Mouse (Mus musculus): ENCODE results near the gene Ltbp3. TPM values are rescaled to one million over a fixed set of nuclear protein-coding genes. Genes with fewer than 3 reads are reported as not detected.

The Ltbp3 gene
- polyA plus RNA-seq, 1 experiment from 2014 or later = 9.6 TPM

DNA sequence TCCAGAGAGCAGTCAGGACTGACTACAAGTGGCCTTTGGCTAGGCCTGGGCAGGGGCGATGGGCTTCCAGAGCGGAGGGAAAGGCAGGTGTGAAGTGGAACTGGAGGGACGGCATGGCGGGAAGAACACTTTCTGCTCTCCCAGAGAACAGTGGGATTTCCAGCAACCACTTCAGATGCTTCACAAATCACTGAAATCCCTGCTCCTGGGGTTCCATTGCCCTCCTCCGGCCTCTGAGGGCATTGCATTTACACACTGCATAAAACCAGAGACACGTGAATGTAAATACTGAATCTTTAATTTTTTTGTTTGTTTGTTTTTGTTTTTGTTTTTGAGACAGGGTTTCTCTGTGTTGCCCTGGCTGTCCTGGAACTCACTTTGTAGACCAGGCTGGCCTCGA lies 39.5 kb downstream of the Ltbp3 start:
- 73% methylated on average over 7 of the region's 7 CpGs for WGBS
- ATAC-seq = no peak
- H3K9ac ChIP-seq (ENCODE audit: low read depth, low read length) = no peak overlapping the region
- no peak overlapping the region for H3K4me2 ChIP-seq (ENCODE audit: low read length)
- H3K4me3 ChIP-seq (ENCODE audit: low read depth, low read length) = no peak overlapping the region
- H3K36me3 ChIP-seq (ENCODE audit: control insufficient read depth, insufficient read depth, low read length) = no peaks in the 10 kb centered on the region
- H3K27ac ChIP-seq (ENCODE audit: low read length) = no peak overlapping the region
- no peaks in the 10 kb centered on the region for H3K4me1 ChIP-seq (ENCODE audit: control insufficient read depth, insufficient read depth, low read length)
- no peaks in the 10 kb centered on the region for H3K27me3 ChIP-seq (ENCODE audit: control insufficient read depth, insufficient read depth, low read depth, low read length)
- no peaks in the 10 kb centered on the region for H3K9me3 ChIP-seq (replicated peaks; ENCODE audit: control insufficient read depth, low read length, poor library complexity, severe bottlenecking)

DNA sequence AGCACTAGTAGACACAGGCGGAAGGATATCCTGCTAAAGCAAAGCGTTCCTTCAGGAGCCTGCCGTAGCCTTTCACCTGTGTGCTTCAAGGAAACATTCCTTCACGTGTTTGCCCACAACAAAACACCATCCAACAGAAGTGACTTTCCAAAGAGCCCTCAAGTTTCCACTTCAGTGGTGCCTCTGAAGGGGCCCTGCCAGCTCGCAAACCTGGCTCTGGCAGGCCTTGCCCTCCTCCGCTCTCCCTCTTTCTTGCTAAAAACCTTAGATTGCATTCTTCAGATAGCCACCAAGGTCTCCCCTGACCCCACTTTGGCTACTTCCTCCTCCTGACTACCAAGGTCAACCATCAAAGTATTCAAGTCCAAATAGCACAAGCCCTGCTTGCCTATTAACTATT lies 40.8 kb downstream of the Ltbp3 start:
- Histone ChIP-seq H3K4me2 (ENCODE audit: low read length) (no peak overlapping the region), H3K4me3 (ENCODE audit: low read depth, low read length) (no peak overlapping the region), H3K4me1 (ENCODE audit: control insufficient read depth, insufficient read depth, low read length) (no peaks in the 10 kb centered on the region), H3K9me3 (replicated peaks; ENCODE audit: control insufficient read depth, low read length, poor library complexity, severe bottlenecking) (no peaks in the 10 kb centered on the region), H3K36me3 (ENCODE audit: control insufficient read depth, insufficient read depth, low read length) (no peaks in the 10 kb centered on the region), H3K27ac (ENCODE audit: low read length) (no peak overlapping the region), H3K27me3 (ENCODE audit: control insufficient read depth, insufficient read depth, low read depth, low read length) (no peaks in the 10 kb centered on the region), H3K9ac (ENCODE audit: low read depth, low read length) (no peak overlapping the region)
- 92% methylated on average over 6 of the region's 6 CpGs for WGBS
- no peak for ATAC-seq

DNA sequence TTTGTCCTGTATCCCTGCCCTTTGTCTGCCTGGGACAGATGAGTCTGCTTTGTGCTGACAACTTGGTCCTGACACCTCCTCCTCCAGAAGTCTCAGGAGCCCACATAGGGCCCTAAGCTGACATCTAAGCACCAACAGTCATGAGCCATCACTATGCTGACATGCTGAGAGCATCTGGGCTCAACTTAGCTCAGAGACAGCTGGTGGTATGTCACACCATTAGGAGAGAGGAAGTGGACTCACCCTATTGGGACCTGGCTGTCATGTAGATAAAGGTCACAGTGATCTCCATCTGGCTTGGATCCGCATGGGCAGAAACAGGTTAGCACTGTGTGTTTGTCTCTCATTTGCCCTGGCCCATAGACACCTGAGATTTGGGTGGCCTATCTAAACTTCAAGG lies 41.4 kb downstream of the Ltbp3 start:
- no peak overlapping the region for H3K4me3 ChIP-seq (ENCODE audit: low read depth, low read length)
- WGBS = 94% methylated on average over 1 of the region's 1 CpGs
- H3K4me1 ChIP-seq (ENCODE audit: control insufficient read depth, insufficient read depth, low read length) = no peaks in the 10 kb centered on the region
- no peaks in the 10 kb centered on the region for H3K27me3 ChIP-seq (ENCODE audit: control insufficient read depth, insufficient read depth, low read depth, low read length)
- no peaks in the 10 kb centered on the region for H3K9me3 ChIP-seq (replicated peaks; ENCODE audit: control insufficient read depth, low read length, poor library complexity, severe bottlenecking)
- no peak overlapping the region for H3K4me2 ChIP-seq (ENCODE audit: low read length)
- no peak overlapping the region for H3K27ac ChIP-seq (ENCODE audit: low read length)
- no peaks in the 10 kb centered on the region for H3K36me3 ChIP-seq (ENCODE audit: control insufficient read depth, insufficient read depth, low read length)
- no peak for ATAC-seq
- H3K9ac ChIP-seq (ENCODE audit: low read depth, low read length) = no peak overlapping the region

DNA sequence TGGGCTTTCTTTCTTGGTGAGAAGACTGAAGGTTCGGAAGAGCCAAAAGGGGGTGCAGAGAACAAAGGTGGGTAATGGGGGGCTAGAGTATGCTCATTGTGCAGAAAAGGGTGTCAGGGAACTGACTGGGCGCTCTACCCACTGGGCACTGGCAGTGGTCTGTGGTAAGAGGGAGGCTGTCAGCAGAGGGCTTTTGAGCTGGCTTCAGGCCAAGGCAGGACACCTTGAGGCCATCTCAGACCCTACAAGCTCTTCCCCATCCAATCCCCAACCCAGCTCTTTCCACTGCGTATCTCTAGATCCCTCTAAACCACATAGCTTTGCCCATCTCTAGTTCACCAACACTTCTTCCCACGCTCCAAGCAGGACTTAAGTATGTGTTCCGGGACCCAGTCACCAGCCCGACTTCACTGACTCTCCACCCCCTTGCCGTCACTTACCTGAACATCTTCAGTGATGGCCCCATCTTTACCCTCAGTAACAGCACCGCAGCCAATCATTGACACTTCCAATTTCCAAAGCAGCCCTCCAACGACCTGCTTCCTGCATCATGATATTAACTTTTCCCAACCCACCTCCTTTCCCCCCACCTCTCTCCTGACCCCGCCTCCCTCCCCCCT lies 44.4 kb downstream of the Ltbp3 start:
- H3K9me3 ChIP-seq (replicated peaks; ENCODE audit: control insufficient read depth, low read length, poor library complexity, severe bottlenecking) = no peaks in the 10 kb centered on the region
- no peak overlapping the region for H3K4me2 ChIP-seq (ENCODE audit: low read length)
- 68% methylated on average over 10 of the region's 10 CpGs for WGBS
- no peak overlapping the region for H3K27ac ChIP-seq (ENCODE audit: low read length)
- ATAC-seq = no peak
- H3K4me3 ChIP-seq (ENCODE audit: low read depth, low read length) = no peak overlapping the region
- H3K9ac ChIP-seq (ENCODE audit: low read depth, low read length) = no peak overlapping the region
- H3K4me1 ChIP-seq (ENCODE audit: control insufficient read depth, insufficient read depth, low read length) = no peaks in the 10 kb centered on the region
- H3K36me3 ChIP-seq (ENCODE audit: control insufficient read depth, insufficient read depth, low read length) = no peaks in the 10 kb centered on the region
- no peaks in the 10 kb centered on the region for H3K27me3 ChIP-seq (ENCODE audit: control insufficient read depth, insufficient read depth, low read depth, low read length)

DNA sequence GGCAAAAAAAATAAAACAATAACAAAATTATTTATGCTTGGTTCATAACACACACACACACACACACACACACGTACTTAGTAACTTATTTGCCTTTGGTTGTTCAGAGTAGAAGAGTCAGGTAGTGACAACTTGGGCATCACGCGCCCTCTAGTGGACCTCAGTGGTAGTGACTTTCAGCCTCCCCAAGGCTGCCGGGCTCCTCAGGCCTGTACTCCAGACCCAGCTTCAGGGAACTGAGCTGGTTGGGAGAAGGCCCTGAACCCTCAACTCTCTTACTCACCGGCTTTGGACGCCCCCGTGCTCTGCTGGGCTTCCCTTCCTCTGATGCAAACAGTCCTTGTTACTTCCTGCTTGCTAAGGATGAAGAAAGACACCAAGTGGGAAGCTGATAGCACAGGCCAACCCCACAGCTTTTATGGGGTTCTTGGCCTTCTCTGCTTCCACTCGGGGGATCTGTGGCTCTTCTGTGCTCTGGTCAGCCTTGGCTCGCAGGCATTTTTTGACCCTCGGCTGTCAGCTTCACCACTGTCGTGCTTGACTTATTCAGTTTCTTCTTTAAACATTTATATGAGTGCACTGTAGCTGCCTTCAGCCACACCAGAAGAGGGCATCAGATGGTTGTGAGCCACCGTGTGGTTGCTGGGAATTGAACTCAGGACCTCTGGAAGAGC lies 45.9 kb downstream of the Ltbp3 start:
- Histone ChIP-seq H3K4me2 (ENCODE audit: low read length) (no peak overlapping the region), H3K36me3 (ENCODE audit: control insufficient read depth, insufficient read depth, low read length) (no peaks in the 10 kb centered on the region), H3K27ac (ENCODE audit: low read length) (no peak overlapping the region), H3K9me3 (replicated peaks; ENCODE audit: control insufficient read depth, low read length, poor library complexity, severe bottlenecking) (no peaks in the 10 kb centered on the region), H3K27me3 (ENCODE audit: control insufficient read depth, insufficient read depth, low read depth, low read length) (no peaks in the 10 kb centered on the region), H3K9ac (ENCODE audit: low read depth, low read length) (no peak overlapping the region), H3K4me3 (ENCODE audit: low read depth, low read length) (no peak overlapping the region), H3K4me1 (ENCODE audit: control insufficient read depth, insufficient read depth, low read length) (no peaks in the 10 kb centered on the region)
- ATAC-seq = peak; percentile 88
- 8% methylated on average over 12 of the region's 12 CpGs for WGBS

DNA sequence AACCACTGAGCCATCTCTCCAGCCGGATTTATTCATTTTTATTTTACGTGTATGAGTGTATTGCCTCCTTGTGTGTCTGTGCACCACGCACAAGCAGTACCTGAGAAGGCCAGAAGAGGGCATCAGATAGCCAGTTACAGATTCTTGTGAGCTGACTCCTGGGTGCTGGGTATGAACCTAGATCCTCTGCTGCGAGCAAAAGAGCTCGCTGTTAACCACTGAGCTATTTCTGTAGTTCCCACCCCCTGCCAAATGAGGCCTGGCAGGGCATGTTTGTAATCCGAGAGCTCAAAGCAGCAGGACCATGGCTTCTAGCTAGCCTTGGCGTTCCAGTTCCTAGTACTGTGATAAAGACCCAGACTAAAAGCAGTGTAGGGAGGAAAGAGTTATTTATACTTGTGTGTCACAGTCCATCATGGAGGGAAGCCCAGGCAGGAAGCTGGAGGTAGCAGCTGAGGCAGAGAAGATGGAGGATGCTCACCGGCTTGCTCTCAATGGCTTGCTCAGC lies 46.5 kb downstream of the Ltbp3 start:
- Histone ChIP-seq H3K27me3 (ENCODE audit: control insufficient read depth, insufficient read depth, low read depth, low read length) (no peaks in the 10 kb centered on the region), H3K4me2 (ENCODE audit: low read length) (no peak overlapping the region), H3K9ac (ENCODE audit: low read depth, low read length) (no peak overlapping the region), H3K36me3 (ENCODE audit: control insufficient read depth, insufficient read depth, low read length) (no peaks in the 10 kb centered on the region), H3K4me3 (ENCODE audit: low read depth, low read length) (no peak overlapping the region), H3K27ac (ENCODE audit: low read length) (no peak overlapping the region), H3K4me1 (ENCODE audit: control insufficient read depth, insufficient read depth, low read length) (no peaks in the 10 kb centered on the region), H3K9me3 (replicated peaks; ENCODE audit: control insufficient read depth, low read length, poor library complexity, severe bottlenecking) (no peaks in the 10 kb centered on the region)
- 13% methylated on average over 8 of the region's 8 CpGs for WGBS
- peak; percentile 77; the same call in 1 of the 2 replicates for ATAC-seq

DNA sequence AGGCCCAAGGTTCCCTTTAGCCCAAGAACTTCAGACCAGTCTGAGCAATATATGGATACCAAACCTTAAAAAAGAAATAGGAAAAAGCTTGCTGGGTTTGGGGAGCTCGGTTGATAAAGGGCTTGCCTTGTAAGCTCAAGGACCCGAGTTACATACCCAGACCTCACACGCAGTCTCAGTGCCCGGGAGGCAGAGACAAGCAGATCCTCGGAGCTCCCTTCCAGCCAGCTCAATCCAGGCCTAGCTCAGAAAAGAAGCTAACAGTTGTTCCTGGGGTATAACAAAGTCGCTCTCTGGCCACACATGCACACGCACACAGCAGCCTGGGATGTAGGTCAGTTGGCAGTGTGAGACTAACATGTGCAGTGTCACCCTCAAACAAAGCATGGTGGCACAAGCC lies 47.2 kb downstream of the Ltbp3 start:
- no peak for ATAC-seq
- Histone ChIP-seq H3K27me3 (ENCODE audit: control insufficient read depth, insufficient read depth, low read depth, low read length) (no peaks in the 10 kb centered on the region), H3K4me3 (ENCODE audit: low read depth, low read length) (no peak overlapping the region), H3K4me1 (ENCODE audit: control insufficient read depth, insufficient read depth, low read length) (no peaks in the 10 kb centered on the region), H3K4me2 (ENCODE audit: low read length) (no peak overlapping the region), H3K36me3 (ENCODE audit: control insufficient read depth, insufficient read depth, low read length) (no peaks in the 10 kb centered on the region), H3K9ac (ENCODE audit: low read depth, low read length) (no peak overlapping the region), H3K27ac (ENCODE audit: low read length) (no peak overlapping the region), H3K9me3 (replicated peaks; ENCODE audit: control insufficient read depth, low read length, poor library complexity, severe bottlenecking) (no peaks in the 10 kb centered on the region)
- 89% methylated on average over 7 of the region's 7 CpGs for WGBS

DNA sequence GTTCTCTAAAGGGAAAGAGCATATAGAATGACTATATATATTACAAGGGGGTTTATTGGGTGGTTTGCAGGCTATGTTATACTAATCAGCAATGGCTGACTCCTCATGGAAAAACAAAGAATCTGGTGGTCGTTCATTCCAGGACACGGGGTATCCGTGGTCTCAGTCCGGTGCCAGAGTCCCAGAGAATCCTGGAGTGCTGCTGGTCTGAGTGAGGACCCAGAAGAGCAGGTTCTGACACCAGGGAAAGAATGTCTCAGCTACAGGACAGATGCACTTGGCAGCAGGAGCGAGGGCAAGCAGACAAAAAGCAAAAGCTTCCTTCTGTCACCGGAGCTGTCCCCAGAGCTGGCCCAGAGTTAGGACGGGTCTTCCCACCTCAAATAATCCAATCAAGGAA lies 47.9 kb downstream of the Ltbp3 start:
- ATAC-seq = no peak
- 83% methylated on average over 7 of the region's 7 CpGs for WGBS
- Histone ChIP-seq H3K4me3 (ENCODE audit: low read depth, low read length) (no peak overlapping the region), H3K4me2 (ENCODE audit: low read length) (no peak overlapping the region), H3K36me3 (ENCODE audit: control insufficient read depth, insufficient read depth, low read length) (no peaks in the 10 kb centered on the region), H3K27ac (ENCODE audit: low read length) (no peak overlapping the region), H3K4me1 (ENCODE audit: control insufficient read depth, insufficient read depth, low read length) (peaks cover 2% of the 10 kb centered on the region; the same call in 1 of the 2 replicates), H3K9ac (ENCODE audit: low read depth, low read length) (no peak overlapping the region), H3K9me3 (replicated peaks; ENCODE audit: control insufficient read depth, low read length, poor library complexity, severe bottlenecking) (no peaks in the 10 kb centered on the region), H3K27me3 (ENCODE audit: control insufficient read depth, insufficient read depth, low read depth, low read length) (no peaks in the 10 kb centered on the region)

DNA sequence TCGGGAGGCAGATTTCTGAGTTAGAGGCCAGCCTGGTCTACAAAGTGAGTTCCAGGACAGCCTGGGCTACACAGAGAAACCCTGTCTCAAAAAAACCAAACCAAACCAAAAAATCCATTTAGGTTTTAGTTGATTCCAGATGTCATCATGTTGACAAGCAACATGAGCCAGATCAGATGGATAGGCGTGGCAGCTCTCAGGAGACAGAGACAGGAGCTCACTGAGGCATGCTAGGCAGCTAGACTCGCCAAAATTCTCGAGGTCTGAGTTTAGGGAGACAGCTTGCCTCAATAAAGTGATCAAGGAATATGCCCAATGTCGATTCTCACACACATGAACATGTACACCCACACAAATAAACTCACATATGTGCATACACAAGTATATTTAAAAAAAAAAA lies 48.4 kb downstream of the Ltbp3 start:
- Histone ChIP-seq H3K4me1 (ENCODE audit: control insufficient read depth, insufficient read depth, low read length) (peaks cover 4% of the 10 kb centered on the region; the same call in 1 of the 2 replicates), H3K9me3 (replicated peaks; ENCODE audit: control insufficient read depth, low read length, poor library complexity, severe bottlenecking) (no peaks in the 10 kb centered on the region), H3K36me3 (ENCODE audit: control insufficient read depth, insufficient read depth, low read length) (no peaks in the 10 kb centered on the region), H3K27ac (ENCODE audit: low read length) (no peak overlapping the region), H3K9ac (ENCODE audit: low read depth, low read length) (no peak overlapping the region), H3K4me3 (ENCODE audit: low read depth, low read length) (no peak overlapping the region), H3K27me3 (ENCODE audit: control insufficient read depth, insufficient read depth, low read depth, low read length) (no peaks in the 10 kb centered on the region), H3K4me2 (ENCODE audit: low read length) (no peak overlapping the region)
- no peak for ATAC-seq
- 75% methylated on average over 5 of the region's 5 CpGs for WGBS

All from midbrain, embryonic 16.5 days (tissue).